Mouse (Mus musculus) neural tube, embryonic 12.5 days (tissue): Measurements from ENCODE around the gene Ces2h. TPM values are rescaled to one million over a fixed set of nuclear protein-coding genes. Genes with fewer than 3 reads are reported as not detected.
"Not testable (repeated sequence)": the region's sequence is repeated elsewhere in the genome, so short reads cannot be mapped to it uniquely, and the experiment has no call there.

Source experiments
- ATAC-seq: fragments of 200-750 bp; cut with Nextera tagmentation; 2 replicates; pipeline ENCODE4 v1.8.0; 2017; ENCODE audit warnings: low read depth, mild to moderate bottlenecking, moderate TSS enrichment, moderate library complexity; ENCODE audit not compliant: low FRiP score
- H3K27ac ChIP-seq: fragments of 300-500 bp; sonication (generic); 2 replicates; pipeline ENCODE4 v1.5.1; 2016
- H3K27me3 ChIP-seq: fragments of 300-500 bp; sonication (generic); replicated peaks from 2 replicates; pipeline ENCODE4 v1.6.1; 2016; ENCODE audit warnings: mild to moderate bottlenecking
- H3K36me3 ChIP-seq: fragments of 300-500 bp; sonication (generic); 2 replicates; pipeline ENCODE4 v1.6.1; 2016; ENCODE audit warnings: mild to moderate bottlenecking
- H3K4me1 ChIP-seq: fragments of 300-500 bp; sonication (generic); 2 replicates; pipeline ENCODE4 v1.6.1; 2016
- H3K4me2 ChIP-seq: fragments of 300-500 bp; sonication (generic); replicated peaks from 2 replicates; pipeline ENCODE4 v1.6.1; 2016; ENCODE audit warnings: mild to moderate bottlenecking
- H3K4me3 ChIP-seq: fragments of 300-500 bp; sonication (generic); 2 replicates; pipeline ENCODE4 v1.5.1; 2016
- H3K9ac ChIP-seq: fragments of 300-500 bp; sonication (generic); 2 replicates; pipeline ENCODE4 v1.6.1; 2016; ENCODE audit warnings: mild to moderate bottlenecking
- H3K9me3 ChIP-seq: fragments of 300-500 bp; sonication (generic); 2 replicates; pipeline ENCODE4 v1.6.1; 2016; ENCODE audit warnings: mild to moderate bottlenecking
- WGBS: fragments of 180-500 bp; shearing (Covaris S2); methylation state at CpG from one replicate; pipeline ENCODE4 v1.1.7; 2016; 5-methylcytosine and 5-hydroxymethylcytosine counted together
- polyA plus RNA-seq: library from polyadenylated mRNA; unstranded; fragments of >200 nt; fragmentation: Nextera tagmentation; extraction: Ambion mirVana; gene quantifications from 2 replicates; pipeline ENCODE4 v1.2.1, GENCODE M21; 2016

Gene Ces2h
- polyA plus RNA-seq, 1 experiment from 2014 or later, result not detected

- H3K36me3 ChIP-seq, result no peaks in the 10 kb centered on the region
- no peaks in the 10 kb centered on the region for H3K9me3 ChIP-seq
- no peaks in the 10 kb centered on the region for H3K27me3 ChIP-seq
- H3K9ac ChIP-seq, result no peak overlapping the region
- WGBS, result 57% methylated on average over 2 of the region's 2 CpGs
- H3K4me3 ChIP-seq, result no peak overlapping the region
- H3K4me2 ChIP-seq, result no peak overlapping the region
- no peak overlapping the region for H3K27ac ChIP-seq
- no peak for ATAC-seq
- H3K4me1 ChIP-seq, result no peaks in the 10 kb centered on the region
Measured at GRCm38 (mm10) chr8:105025050-105025449, 24.4 kb downstream of the Ces2h start.

- Histone ChIP-seq H3K4me2 (no peak overlapping the region), H3K4me1 (no peaks in the 10 kb centered on the region), H3K27me3 (no peaks in the 10 kb centered on the region), H3K27ac (no peak overlapping the region), H3K36me3 (no peaks in the 10 kb centered on the region), H3K4me3 (no peak overlapping the region), H3K9ac (no peak overlapping the region), H3K9me3 (no peaks in the 10 kb centered on the region)
- 60% methylated on average over 1 of the region's 1 CpGs for WGBS
- ATAC-seq, result no peak
Measured at GRCm38 (mm10) chr8:105043510-105043909, 42.9 kb downstream of the Ces2h start.

- no peak overlapping the region for H3K4me2 ChIP-seq
- no peak overlapping the region for H3K27ac ChIP-seq
- WGBS, result 85% methylated on average over 3 of the region's 3 CpGs
- H3K9ac ChIP-seq, result no peak overlapping the region
- H3K36me3 ChIP-seq, result no peaks in the 10 kb centered on the region
- no peaks in the 10 kb centered on the region for H3K4me1 ChIP-seq
- no peaks in the 10 kb centered on the region for H3K27me3 ChIP-seq
- no peak overlapping the region for H3K4me3 ChIP-seq
- no peaks in the 10 kb centered on the region for H3K9me3 ChIP-seq
- no peak for ATAC-seq
Measured at GRCm38 (mm10) chr8:105045824-105046401, 45.3 kb downstream of the Ces2h start.

GRCm38 (mm10) chr8:105048371-105048854 lies 47.8 kb downstream of the Ces2h start, which contains the start of gene Ces3a:
Ces3a (plus strand) TSS chr8:105048601.
- H3K36me3 ChIP-seq, result no peaks in the 10 kb centered on the region
- no peak within 1 kb of the TSS for H3K4me2 ChIP-seq
- no peak within 1 kb of the TSS for H3K9ac ChIP-seq
- no peak for ATAC-seq
- no peaks in the 10 kb centered on the region for H3K27me3 ChIP-seq
- H3K4me3 ChIP-seq, result no peak within 1 kb of the TSS
- WGBS, result 79% methylated on average over 3 of the region's 3 CpGs
- no peaks in the 10 kb centered on the region for H3K9me3 ChIP-seq
- no peak within 1 kb of the TSS for H3K27ac ChIP-seq
- no peaks in the 10 kb centered on the region for H3K4me1 ChIP-seq

- Histone ChIP-seq H3K4me1 (no peaks in the 10 kb centered on the region), H3K27ac (no peak overlapping the region), H3K36me3 (no peaks in the 10 kb centered on the region), H3K9ac (no peak overlapping the region), H3K27me3 (no peaks in the 10 kb centered on the region), H3K9me3 (no peaks in the 10 kb centered on the region), H3K4me2 (no peak overlapping the region), H3K4me3 (no peak overlapping the region)
- no peak for ATAC-seq
- WGBS, result 90% methylated on average over 4 of the region's 4 CpGs
Measured at GRCm38 (mm10) chr8:105056211-105056610, 55.6 kb downstream of the Ces2h start.

- ATAC-seq, result no peak
- no peaks in the 10 kb centered on the region for H3K9me3 ChIP-seq
- H3K4me1 ChIP-seq, result no peaks in the 10 kb centered on the region
- no peak overlapping the region for H3K4me2 ChIP-seq
- H3K27ac ChIP-seq, result no peak overlapping the region
- no peak overlapping the region for H3K4me3 ChIP-seq
- H3K27me3 ChIP-seq, result no peaks in the 10 kb centered on the region
- no peak overlapping the region for H3K9ac ChIP-seq
- H3K36me3 ChIP-seq, result no peaks in the 10 kb centered on the region
Measured at GRCm38 (mm10) chr8:105060056-105060455, 59.4 kb downstream of the Ces2h start.

- no peak overlapping the region for H3K27ac ChIP-seq
- no peaks in the 10 kb centered on the region for H3K27me3 ChIP-seq
- H3K9ac ChIP-seq, result no peak overlapping the region
- no peak; the same call in 1 of the 2 replicates for ATAC-seq
- H3K4me1 ChIP-seq, result no peaks in the 10 kb centered on the region
- no peaks in the 10 kb centered on the region for H3K36me3 ChIP-seq
- H3K4me3 ChIP-seq, result no peak overlapping the region
- WGBS, result 10% methylated on average over 1 of the region's 1 CpGs
- H3K9me3 ChIP-seq, result no peaks in the 10 kb centered on the region
- no peak overlapping the region for H3K4me2 ChIP-seq
Measured at GRCm38 (mm10) chr8:105066761-105067160, 66.1 kb downstream of the Ces2h start.

GRCm38 (mm10) chr8:105067905-105068304 lies 67.3 kb downstream of the Ces2h start:
- not testable (repeated sequence) for H3K9ac ChIP-seq, H3K36me3 ChIP-seq, H3K4me1 ChIP-seq, H3K27me3 ChIP-seq, H3K4me2 ChIP-seq, H3K27ac ChIP-seq, ATAC-seq, H3K9me3 ChIP-seq, H3K4me3 ChIP-seq
- WGBS, result 63% methylated on average over 7 of the region's 7 CpGs

- Histone ChIP-seq H3K36me3 (no peaks in the 10 kb centered on the region), H3K27me3 (no peaks in the 10 kb centered on the region), H3K27ac (no peak overlapping the region), H3K4me1 (no peaks in the 10 kb centered on the region), H3K4me2 (no peak overlapping the region), H3K9me3 (no peaks in the 10 kb centered on the region), H3K4me3 (no peak overlapping the region), H3K9ac (no peak overlapping the region)
- ATAC-seq, result no peak
Measured at GRCm38 (mm10) chr8:105068971-105069370, 68.3 kb downstream of the Ces2h start.

Other genes starting within 250 kb of the Ces2h start
- gene Ces2b, start 169.3 kb upstream of the Ces2h start, polyA plus RNA-seq, result 0.13 and 0.23 TPM in 2 replicates
- gene Ces2c, start 153.8 kb upstream of the Ces2h start, polyA plus RNA-seq, result not detected in 2 replicates
- gene Ces2e, start 74.6 kb upstream of the Ces2h start, polyA plus RNA-seq, result not detected in 2 replicates
- gene Ces2f, start 53.5 kb upstream of the Ces2h start, polyA plus RNA-seq, result not detected in 2 replicates
- gene Ces2g, start 39.1 kb upstream of the Ces2h start, polyA plus RNA-seq, result not detected in 2 replicates
- not detected in 2 replicates for gene Ces3a, start 47.7 kb downstream of the Ces2h start, polyA plus RNA-seq
- gene Ces3b, start 82.9 kb downstream of the Ces2h start, polyA plus RNA-seq, result not detected in 2 replicates
- not detected in 2 replicates for gene Ces4a, start 130.9 kb downstream of the Ces2h start, polyA plus RNA-seq
- 65.8 and 73.1 TPM in 2 replicates for gene Cbfb, start 169.8 kb downstream of the Ces2h start, polyA plus RNA-seq
- 26.4 and 27.1 TPM in 2 replicates for gene D230025D16Rik, start 224.3 kb downstream of the Ces2h start, polyA plus RNA-seq